Mouse (Mus musculus) kidney, adult 2 months (tissue): ENCODE results near the gene Antxr1.

ENCODE experiments used
- CTCF ChIP-seq: fragments of 200-500 bp; conservative IDR thresholded peaks from 2 replicates; pipeline ENCODE4 v1.5.1; 2011; ENCODE audit warnings: low read depth, mild to moderate bottlenecking, control low read depth, low read length, moderate library complexity, mixed read lengths; ENCODE audit not compliant: insufficient read depth, insufficient read length
- POLR2A ChIP-seq: fragments of 200-500 bp; IDR thresholded peaks from one replicate; pipeline ENCODE4 v1.6.1; 2011; ENCODE audit warnings: low read depth, low read length, control low read depth

DNA sequence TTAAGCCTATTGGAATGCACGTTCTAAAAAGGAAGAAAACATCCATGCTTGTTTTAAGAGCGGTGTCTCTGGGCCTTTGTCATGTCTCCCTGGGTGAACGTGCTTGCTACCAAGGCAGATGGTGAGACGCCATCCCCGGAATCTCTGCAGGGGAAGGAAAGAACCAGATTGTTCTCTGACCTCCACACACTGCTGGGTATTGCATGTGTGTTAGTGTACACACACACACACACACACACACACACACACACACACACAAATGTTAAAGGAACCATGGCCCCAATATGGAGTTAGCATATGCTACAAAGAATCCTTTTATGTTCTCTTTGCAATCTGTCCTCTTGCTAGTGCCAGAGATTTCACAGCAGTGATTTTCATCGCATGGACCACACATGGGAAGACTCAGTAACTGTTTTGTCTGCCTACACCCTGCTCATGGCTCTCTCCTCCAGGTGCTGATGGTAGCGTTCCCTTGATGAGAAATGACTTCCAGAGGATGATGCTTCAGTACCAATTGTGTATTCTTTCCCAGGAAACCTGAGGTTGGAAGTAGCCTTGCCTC, 177.5 kb downstream of the Antxr1 start:
- TF ChIP-seq POLR2A: no peak
- no peak for TF ChIP-seq CTCF
